Comparison of ENCODE assay signal across 8 mouse cellular contexts in the genomic region with DNA sequence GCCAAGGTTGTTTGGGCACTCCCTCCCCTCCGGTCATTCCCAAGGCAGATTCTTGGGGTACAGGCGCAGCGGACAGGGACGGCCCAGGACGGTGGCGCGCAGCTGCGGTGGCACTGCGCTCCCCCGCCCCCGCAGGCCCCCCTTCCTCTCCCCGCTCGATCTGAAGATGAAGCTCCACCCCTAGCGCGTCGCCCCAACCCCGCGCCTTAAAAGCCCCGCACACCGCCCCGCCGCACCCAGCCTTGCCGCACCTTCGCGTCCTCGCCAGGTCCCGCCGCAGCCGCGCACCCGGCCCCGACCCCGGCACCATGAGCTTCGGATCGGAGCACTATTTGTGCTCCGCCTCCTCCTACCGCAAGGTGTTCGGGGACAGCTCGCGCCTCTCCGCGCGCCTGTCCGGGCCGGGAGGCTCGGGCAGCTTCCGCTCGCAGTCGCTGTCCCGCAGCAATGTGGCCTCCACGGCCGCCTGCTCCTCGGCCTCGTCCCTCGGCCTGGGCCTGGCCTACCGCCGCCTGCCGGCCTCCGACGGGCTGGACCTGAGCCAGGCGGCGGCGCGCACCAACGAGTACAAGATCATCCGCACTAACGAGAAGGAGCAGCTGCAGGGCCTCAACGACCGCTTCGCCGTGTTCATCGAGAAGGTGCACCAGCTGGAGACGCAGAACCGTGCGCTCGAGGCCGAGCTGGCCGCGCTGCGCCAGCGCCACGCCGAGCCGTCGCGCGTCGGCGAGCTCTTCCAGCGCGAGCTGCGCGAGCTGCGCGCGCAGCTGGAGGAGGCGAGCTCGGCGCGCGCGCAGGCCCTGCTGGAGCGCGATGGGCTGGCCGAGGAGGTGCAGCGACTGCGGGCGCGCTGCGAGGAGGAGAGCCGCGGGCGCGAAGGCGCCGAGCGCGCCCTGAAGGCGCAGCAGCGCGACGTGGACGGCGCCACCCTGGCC. TPM values are rescaled to one million over a fixed set of nuclear protein-coding genes. Genes with fewer than 3 reads are reported as not detected.
DNase-seq lines count a peak whose midpoint lies in the region; ATAC-seq and TF ChIP-seq lines count a peak whose summit lies in the region.

A gene (plus strand): TSS at position 252 of the 935 bp plus-strand sequence.
A gene (minus strand): TSS at position 707 of the 935 bp plus-strand sequence.

- WGBS in embryonic facial prominence, embryonic 10.5 days: under 1% methylated on average over 123 of the region's 124 CpGs

- no peak for TF ChIP-seq CTCF in G1E (IDR thresholded peaks at IDR 0.05; ENCODE audit: low read depth, low read length)

- peak within 1 kb of the TSS; percentile 45 for H3K4me3 ChIP-seq in G1E (ENCODE audit: low read depth, low read length)
- H3K4me3 ChIP-seq in embryonic facial prominence, embryonic 10.5 days: peak within 1 kb of the TSS; percentile 63

- no peak for DNase-seq in G1E (ENCODE audit: low spot score)
- DNase-seq in adrenal gland, postnatal 14 days: peak; percentile 67
- peak; percentile 79 for DNase-seq in embryonic facial prominence, embryonic 10.5 days (ENCODE audit: low spot score)
- peak; percentile 7 to 14 for DNase-seq in heart, postnatal 36 days
- peak; percentile 67 to 78 for DNase-seq in layer of hippocampus, postnatal 36 days
- DNase-seq in right cerebral cortex, postnatal 36 days (ENCODE audit: low spot score in 2 of 2): peak; percentile 59 to 67

- no peaks in the 10 kb centered on the region for H3K36me3 ChIP-seq in G1E (replicated peaks)
- no peaks in the 10 kb centered on the region for H3K36me3 ChIP-seq in embryonic facial prominence, embryonic 10.5 days (replicated peaks)

- H3K4me1 ChIP-seq in G1E (ENCODE audit: insufficient read depth, low read depth, low read length): no peaks in the 10 kb centered on the region
- peaks cover 28% of the 10 kb centered on the region for H3K4me1 ChIP-seq in embryonic facial prominence, embryonic 10.5 days

- intact Hi-C loops in heart, postnatal 36 days (cut with DNase I): no loop called here

- peak within 1 kb of the TSS; percentile 44 for H3K27ac ChIP-seq in embryonic facial prominence, embryonic 10.5 days (replicated peaks)

- peaks cover 22% of the 10 kb centered on the region for H3K9me3 ChIP-seq in G1E (replicated peaks)
- no peaks in the 10 kb centered on the region for H3K9me3 ChIP-seq in embryonic facial prominence, embryonic 10.5 days

- no peak for ATAC-seq in G1E (ENCODE audit: extremely low read depth, insufficient number of reproducible peaks, low FRiP score, poor library complexity, severe bottlenecking)
- peak; percentile 63 for ATAC-seq in megakaryocyte progenitor cell, adult 5-6 weeks (replicated peaks; ENCODE audit: poor library complexity)
- ATAC-seq in activated CD4-positive, CD25-positive, alpha-beta regulatory T cell, adult 4 months: no peak

- H3K27me3 ChIP-seq in G1E (ENCODE audit: insufficient read depth, low read length): peaks cover 11% of the 10 kb centered on the region
- H3K27me3 ChIP-seq in embryonic facial prominence, embryonic 10.5 days (replicated peaks; ENCODE audit: low read depth, poor library complexity, severe bottlenecking): peaks cover 82% of the 10 kb centered on the region

RNA-seq across cellular contexts. Expression of the first gene that starts in this region (rescaled TPM):
- total RNA-seq in G1E (2014; fragmentation: Nextera tagmentation) (not detected in 2 replicates), G1E (2017) (0.11 and 0.12 TPM in 2 replicates)
- not detected in 2 replicates for polyA plus RNA-seq in G1E (2012)
- 7.5 and 9.6 TPM in 2 replicates for total RNA-seq in adrenal gland, postnatal 14 days (2021)
- 24.3 and 28.3 TPM in 2 replicates for polyA plus RNA-seq in embryonic facial prominence, embryonic 10.5 days (2016; fragmentation: Nextera tagmentation; extraction: Ambion mirVana)
- not detected for total RNA-seq in heart, postnatal 36 days (2021)
- total RNA-seq in layer of hippocampus, postnatal 36 days (2021): 100 to 1,000 TPM; 183 to 189 TPM
- total RNA-seq in megakaryocyte progenitor cell, adult 5-6 weeks (2015): 0.22 TPM in 1 of 2 replicates, not detected in the other
- total RNA-seq in megakaryocyte progenitor cell, adult 5-6 weeks (2017): not detected in 2 replicates
- polyA plus RNA-seq in activated CD4-positive, CD25-positive, alpha-beta regulatory T cell, adult 4 months (2017; shearing (Covaris generic)): not detected

RNA-seq across cellular contexts. Expression of the second gene that starts in this region (rescaled TPM):
- total RNA-seq in G1E (2014; fragmentation: Nextera tagmentation) (148 TPM in 2 replicates), G1E (2017) (136 and 158 TPM in 2 replicates)
- polyA plus RNA-seq in G1E (2012): 7.2 and 17.0 TPM in 2 replicates
- 79.8 and 82.3 TPM in 2 replicates for total RNA-seq in adrenal gland, postnatal 14 days (2021)
- polyA plus RNA-seq in embryonic facial prominence, embryonic 10.5 days (2016; fragmentation: Nextera tagmentation; extraction: Ambion mirVana): 73.7 and 74.1 TPM in 2 replicates
- 10 to 100 TPM; 59.6 to 61.2 TPM for total RNA-seq in heart, postnatal 36 days (2021)
- 10 to 100 TPM; 69.8 to 84.2 TPM for total RNA-seq in layer of hippocampus, postnatal 36 days (2021)
- 52.5 and 59.4 TPM in 2 replicates for total RNA-seq in megakaryocyte progenitor cell, adult 5-6 weeks (2015)
- 79.3 and 80.0 TPM in 2 replicates for total RNA-seq in megakaryocyte progenitor cell, adult 5-6 weeks (2017)
- polyA plus RNA-seq in activated CD4-positive, CD25-positive, alpha-beta regulatory T cell, adult 4 months (2017; shearing (Covaris generic)): 10 to 100 TPM; 22.6 to 25.4 TPM

Comparison
In these comparisons a context has a peak if more than half of its experiments do, and no peak if none do; other contexts are left out.
1. RNA of the first gene that starts in this region (total RNA-seq): 183 to 189 TPM in layer of hippocampus, postnatal 36 days; 7.5 to 9.6 TPM in adrenal gland, postnatal 14 days, 0.11 to 0.12 TPM in G1E, not detected in heart, postnatal 36 days and 0.22 TPM in megakaryocyte progenitor cell, adult 5-6 weeks; every median in the first group is over 10 times any median in the second.
2. RNA of the first gene that starts in this region (polyA plus RNA-seq): 24.3 to 28.3 TPM in embryonic facial prominence, embryonic 10.5 days; not detected in activated CD4-positive, CD25-positive, alpha-beta regulatory T cell, adult 4 months and not detected in G1E; every median in the first group is over 10 times any median in the second.